Mouse (Mus musculus) T-helper 17 cell (primary cell): ENCODE data around the gene Syde2.

Experiments used
- in situ Hi-C, 2 experiments: fragments of 300-600 bp; cut with MboI, MseI; formaldehyde crosslinking; loops; 1 replicate in 1 of 2; 2 replicates in 1 of 2; pipeline ENCODE4 v1.15.1; 2025; ENCODE audit warnings: high pct_unique_total_duplicates in 2 of 2

Syde2 gene

DNA sequence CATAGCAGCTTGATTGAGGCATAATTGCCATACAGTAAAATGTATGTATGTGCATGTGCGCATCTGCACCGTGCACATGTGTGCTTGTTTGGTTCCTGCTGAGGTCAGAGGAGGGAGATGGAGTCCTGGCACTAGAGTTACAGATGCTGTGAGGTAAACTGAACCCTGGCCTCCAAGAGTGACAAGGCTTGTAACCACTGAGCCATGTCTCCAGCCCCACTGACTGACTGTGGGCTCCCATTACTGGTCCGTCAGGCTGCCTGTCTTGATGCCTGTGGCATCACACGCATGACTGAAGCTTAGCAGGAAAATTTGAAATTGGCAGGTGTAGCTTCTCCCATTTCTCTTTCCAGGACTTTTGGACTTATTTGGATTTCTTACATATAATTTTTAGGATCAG, 23.1 kb downstream of the Syde2 start:
- in situ Hi-C loops: no loop called here

DNA sequence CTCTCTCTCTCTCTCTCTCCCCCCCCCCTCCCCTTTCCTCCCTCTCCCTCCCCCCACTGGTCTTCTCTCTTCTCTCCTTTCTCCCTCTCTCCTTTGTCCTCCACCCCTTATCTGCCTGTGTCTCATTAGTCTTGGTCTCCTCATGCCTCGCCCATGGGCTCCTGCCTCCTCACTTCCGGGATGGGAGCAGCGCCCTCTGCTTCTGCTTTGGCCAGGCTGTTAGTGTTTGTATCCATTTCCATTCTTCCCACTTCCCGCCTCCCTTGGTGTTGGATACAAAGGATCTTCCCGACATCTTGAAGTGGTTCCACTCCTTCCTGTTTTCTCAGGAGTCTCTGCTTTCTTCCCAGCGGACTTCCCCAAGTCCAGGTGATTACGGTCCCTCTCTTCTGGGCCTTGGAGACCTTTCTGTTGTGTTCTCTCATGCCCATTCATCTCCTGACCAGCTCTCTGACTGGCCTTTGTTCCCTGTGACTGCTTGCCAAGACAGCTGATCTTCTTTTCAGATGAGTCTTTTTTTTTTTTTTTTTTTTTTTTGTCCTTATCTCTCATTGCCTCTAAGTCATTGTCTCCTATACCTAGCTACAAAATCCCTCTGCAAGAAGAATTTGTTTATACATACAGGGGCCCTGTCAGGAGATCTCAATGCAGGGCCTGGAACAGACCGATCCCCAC, 24.0 kb downstream of the Syde2 start:
- in situ Hi-C loops: no loop called here

DNA sequence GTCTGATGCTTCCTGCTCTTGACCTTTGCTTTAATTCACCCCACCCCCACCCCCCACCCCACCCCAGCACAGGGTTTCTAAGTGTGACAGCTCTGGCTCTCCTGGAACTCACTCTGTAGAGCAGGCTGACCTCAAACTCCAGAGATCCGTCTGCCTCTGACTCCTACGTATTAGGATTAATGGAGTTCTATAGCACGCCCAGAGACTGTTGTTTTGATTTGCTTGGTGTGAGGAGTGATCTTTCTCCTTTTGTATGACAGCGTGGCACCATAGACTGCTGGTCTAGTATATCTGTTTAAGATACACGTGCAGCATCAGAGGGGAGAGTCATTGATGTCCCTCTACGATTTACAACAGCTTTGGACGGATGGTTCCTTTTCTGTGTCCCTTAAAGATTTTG, 25.8 kb downstream of the Syde2 start:
- in situ Hi-C loops: no loop called here

DNA sequence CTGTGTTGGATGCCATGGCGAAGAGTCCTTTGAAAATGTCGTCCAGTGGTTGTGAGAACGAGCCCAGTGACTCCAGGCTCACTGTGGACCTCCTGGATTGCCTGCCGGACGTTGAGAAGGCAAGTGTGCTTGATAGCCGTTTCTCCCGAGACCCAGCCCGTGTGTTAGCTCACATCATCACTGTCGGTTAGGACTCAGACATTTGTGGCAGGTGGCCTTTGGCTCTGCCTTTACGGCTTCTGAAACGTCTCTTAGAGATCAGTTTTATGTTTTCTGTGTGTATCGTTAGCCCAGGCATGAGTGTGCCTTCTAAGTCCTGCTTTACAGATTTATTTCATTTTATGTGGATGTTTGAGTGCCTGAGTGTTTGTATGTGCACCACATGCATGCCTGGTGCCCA, 26.7 kb downstream of the Syde2 start:
- in situ Hi-C loops: no loop called here

DNA sequence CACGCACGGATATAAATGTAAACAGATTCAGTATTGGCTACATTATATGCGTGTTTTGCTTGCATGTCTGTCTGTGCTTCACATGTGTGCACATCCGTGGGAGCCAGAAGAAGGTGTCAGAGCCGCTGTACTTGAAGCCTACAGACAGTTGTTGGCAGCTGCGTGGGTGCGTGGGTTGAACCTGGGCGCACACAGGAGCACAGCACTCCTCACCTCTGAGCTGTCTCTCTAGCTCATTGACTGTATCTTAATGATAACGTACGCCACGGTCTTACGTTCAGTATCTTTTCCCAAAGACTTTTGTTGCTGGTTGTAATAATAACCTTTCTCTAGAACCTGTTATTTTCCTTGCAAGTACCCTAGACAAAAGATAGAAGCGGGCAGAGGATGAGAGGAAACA, 29.3 kb downstream of the Syde2 start:
- in situ Hi-C loops: no loop called here

DNA sequence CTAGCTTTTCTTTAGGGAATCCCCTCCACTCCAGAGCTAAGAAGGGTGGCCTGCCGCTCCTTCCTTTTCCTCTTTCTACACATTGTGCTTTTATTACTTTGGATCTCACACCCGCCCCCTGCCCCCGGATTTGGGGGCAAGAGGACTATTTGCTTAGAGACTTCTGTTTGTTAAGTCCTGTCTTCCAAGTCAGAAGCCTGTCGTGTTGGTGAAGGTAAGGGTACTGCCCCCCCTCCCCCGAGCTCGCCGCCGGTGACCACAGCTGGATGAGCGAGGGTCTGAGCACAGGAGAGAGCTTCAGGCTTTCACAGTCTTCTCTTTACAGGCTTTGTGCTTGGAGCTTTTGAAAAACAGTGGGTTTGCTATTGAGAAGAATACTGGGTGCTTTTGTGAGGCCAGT, 29.9 kb downstream of the Syde2 start:
- in situ Hi-C loops: no loop called here

DNA sequence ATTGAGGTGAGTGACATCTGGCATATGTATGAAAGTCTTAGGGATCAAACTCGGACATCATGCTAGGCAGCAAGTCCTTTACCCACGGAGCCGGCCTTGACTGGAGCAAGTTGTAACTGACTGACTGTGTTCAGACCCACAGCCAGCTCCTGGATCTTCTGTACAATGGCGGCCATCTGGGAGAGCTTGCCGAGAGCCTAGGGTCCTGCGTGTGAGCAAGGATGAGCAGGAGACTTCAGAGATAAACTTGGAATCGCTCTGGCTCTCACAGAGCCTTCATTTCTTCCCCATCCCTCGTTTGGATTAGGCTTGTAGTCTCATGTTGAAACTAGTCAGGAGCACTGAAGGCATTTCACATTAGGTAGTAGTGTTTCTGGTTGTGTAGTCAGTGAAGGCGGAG, 34.6 kb downstream of the Syde2 start:
- in situ Hi-C loops: no loop called here

DNA sequence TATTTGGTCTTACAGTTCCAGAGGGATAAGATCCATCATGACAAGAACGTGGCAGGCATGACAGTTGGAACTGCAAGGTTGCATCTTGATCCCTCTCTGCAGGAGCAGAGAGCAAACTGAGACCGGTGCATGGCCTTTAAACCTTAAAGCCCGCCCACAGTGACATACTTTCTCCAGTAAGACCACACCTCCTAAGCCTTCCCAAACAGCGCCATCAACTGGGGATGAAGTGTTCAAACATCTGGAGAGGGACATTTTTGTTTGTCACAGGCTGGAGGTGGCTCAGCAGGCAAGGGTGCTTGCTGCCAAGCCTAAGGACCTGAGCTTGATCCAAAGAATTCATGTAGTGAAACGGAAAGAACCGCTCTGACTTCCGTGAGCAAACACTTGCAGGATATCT, 37.1 kb downstream of the Syde2 start:
- in situ Hi-C loops: no loop called here

DNA sequence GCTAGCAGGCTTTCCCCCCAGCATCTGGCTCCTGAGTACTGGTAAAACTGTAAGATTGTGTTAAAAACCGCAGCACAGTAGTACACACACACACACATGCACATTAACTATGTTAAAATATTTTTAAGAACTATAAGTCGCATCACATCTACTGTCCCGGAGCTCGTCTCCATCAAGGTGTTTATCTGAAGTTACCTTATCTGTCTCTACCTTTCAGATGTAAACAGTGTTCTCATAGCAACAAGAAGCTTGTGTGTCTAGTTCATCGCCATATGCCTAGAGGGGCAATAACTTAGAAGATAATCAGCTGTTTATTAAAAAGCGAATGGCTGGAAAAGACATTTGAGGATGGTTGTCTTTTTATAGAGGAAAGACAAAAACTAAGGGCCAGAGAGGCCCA, 37.8 kb downstream of the Syde2 start:
- in situ Hi-C loops: no loop called here

DNA sequence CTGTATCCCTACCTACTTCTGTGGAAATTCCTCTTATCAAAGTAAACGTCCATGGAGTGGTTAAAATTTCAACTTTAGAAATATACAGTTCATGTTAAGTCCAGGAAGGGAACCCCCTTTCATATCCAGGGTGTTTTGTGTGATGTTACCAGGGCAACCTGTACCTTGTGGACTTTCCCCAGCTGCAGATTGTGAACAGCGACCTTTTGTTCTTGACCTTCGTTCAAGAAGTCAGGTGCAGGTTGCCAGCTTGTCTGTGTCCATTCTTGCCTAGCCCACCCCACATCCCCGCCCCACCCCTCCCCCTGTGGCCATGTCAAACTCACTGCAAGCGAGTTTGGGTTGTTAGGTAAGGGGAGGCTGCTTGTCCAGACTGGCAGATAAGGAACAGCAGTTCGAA, 39.4 kb downstream of the Syde2 start:
- in situ Hi-C loops: no loop called here

DNA sequence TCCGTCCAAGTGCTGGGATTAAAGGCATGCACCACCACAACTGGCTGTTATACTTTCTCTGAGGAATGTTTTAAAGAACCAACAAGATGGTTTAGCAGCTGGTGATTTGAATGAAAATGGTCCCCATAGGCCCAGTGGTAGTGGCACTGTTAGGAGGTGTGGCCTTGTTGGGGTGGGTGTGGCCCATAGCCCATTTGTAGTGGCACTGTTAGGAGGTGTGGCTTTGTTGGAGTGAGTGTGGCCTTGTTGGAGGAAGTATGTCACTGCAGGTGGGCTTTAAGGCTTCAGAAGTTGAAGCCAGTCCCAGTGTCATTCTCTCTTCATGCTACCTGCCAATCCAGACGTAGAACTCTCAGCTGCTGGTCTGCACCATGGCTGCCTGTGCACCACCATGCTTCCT, 40.7 kb downstream of the Syde2 start:
- in situ Hi-C loops: no loop called here

DNA sequence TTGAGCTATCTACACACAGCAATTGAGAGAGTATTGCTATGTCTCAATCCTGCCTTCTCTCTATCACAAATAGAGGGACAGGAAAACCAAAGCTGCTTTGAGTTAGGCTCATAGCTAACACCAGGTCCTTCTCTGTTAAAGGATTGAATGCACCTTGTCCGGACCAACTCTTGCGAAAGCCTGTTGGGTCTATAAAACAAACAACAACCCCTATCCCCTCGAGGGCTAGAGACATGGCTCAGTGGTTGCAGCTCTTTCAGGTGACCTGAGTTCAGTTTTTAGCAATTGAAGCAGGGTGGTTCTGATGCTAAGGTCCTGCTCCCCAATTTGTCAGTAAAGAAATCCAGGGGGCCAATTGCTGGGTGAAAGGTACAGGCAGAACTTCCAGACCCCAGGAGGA, 41.6 kb downstream of the Syde2 start:
- in situ Hi-C loops: no loop called here

DNA sequence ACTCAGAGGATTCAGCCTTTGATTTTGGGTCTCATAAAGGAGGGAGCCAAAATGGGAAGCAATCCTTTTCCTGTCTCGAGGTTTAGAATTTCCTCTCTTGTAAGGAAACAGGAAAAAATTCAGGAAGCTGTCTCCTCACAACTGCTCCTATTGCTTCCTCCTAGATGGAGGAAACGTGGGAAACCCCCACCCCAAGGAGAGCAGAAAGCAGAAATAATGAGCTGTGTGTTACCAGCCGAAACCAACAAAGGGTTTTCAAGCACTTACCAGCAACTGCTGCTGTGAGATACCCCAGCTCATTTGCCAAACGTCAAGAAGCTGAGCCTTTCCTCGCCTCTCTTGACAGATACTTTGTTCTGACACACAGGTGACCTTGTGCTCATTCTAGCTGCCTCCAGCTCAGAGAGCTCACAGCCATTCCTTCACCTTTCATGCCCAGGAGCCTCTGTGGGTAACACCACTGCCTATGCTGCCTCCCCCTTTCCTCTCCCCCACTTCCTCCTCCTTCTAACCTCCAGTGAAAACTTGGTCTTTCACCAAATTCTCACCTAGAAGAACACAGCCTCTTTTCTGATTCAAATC, 42.7 kb downstream of the Syde2 start:
- in situ Hi-C loops: no loop called here

DNA sequence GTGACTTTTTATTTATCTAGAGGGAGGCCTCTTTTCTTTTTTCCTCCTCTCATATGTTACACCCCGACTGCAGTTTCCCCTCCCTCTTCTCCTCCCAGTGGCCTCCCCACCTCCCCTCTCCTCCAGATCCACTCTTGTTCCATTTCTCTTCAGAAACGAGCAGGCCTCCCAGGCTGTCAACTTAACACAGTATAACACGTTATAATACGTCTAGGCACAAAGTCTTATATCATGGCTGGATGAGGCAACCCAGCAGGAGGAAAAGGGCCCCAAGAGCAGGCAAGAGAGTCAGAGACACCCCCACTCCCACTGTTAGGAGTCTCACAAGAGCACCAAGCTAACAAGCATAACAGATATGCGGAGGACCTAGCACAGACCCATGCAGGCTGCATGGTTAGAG, 45.3 kb downstream of the Syde2 start:
- in situ Hi-C loops: no loop called here

DNA sequence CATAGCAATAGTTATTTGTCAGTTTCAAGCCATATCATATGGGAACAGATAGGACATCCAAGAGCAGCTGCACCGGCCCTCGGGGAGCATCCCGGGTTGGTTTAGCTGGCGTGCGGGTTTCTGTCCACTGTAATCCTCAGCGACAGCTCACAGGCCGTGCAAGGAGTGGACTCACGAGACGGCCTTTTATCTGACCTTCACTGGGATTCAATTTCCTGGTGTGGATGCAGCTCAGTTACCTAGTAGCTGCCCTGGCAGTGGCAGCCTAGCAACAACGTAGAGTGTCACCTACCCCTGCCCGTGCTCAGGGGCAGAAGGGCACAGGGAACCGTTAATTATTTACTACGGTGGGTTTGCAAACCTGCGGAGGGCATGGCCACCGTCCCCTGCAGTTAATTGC, 50.2 kb downstream of the Syde2 start:
- in situ Hi-C loops: no loop called here

DNA sequence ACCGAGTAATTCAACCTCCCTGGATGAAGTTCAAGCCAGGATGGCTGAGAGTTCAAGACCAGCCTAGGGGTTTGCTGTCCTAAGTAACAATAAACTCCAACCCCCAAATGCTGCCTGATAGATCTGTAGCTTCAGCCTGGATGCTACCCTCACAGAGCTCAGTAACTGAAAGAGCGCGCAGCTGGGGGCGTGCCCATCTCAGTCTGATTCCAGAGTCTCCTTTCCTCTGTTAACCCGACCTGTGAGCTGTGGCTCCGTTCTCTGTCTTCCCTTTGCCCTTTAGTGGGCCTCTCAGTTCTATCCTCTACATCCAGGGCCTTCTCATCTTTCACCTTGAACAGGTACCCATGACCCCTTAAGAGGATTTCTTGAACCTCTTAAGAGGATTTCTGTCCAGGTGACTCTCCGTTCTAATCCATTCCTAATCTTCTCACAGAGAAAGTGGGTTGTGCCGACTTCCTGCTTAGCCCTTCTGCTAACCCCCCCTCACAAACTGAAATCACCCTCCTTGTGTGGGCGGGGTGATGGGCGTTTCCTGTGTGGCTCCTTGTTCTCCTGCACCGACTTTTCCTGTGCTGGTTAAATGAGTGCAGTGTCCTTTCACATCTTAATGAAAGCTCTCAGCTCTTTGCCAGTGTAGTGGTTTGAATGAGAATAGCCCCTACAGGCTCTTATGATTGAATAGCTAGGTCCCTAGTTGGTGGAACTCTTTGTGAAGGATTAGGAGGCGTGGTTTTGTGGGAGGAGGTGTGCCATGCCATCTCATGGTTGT, 51.6 kb downstream of the Syde2 start:
- in situ Hi-C loops: no loop called here

DNA sequence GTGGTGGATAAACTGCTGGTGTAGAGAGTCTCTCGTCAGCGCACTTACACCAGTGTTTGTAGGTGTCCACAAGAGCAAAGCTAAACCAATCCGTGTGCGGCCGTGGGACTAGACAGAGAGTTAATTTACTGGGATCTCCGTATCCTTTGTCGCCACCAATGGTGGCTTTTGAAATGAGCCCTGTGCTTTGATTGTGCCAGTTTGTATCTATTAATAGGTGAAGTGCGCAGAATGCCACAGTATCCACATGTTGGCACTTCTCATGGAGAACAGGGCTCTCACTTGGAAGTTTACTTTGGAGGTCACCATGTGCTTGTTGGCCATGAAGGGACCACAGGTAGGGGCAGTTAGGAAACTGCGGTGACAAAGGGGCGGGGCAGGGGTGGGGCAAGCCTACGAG, 53.7 kb downstream of the Syde2 start:
- in situ Hi-C loops: no loop called here

DNA sequence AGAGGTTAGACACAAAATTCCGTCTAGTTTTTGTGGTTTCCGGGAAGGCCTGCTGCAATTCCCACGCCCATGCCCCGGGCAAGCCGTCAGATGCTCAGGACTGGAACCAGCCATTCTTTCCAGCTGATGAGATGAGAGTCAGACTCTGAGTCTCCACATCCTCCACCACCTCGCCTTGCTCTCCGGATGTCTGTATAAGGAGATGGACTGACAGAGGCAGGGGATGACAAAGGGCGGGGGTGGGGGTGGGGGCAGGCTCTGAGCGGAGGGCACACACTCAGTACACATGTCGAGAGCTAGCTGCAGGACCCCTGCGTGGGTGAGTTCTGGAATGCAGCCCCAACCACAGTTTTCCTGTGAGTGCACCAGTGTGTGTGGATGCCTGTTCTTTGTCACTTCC, 57.3 kb downstream of the Syde2 start:
- in situ Hi-C loops: no loop called here

DNA sequence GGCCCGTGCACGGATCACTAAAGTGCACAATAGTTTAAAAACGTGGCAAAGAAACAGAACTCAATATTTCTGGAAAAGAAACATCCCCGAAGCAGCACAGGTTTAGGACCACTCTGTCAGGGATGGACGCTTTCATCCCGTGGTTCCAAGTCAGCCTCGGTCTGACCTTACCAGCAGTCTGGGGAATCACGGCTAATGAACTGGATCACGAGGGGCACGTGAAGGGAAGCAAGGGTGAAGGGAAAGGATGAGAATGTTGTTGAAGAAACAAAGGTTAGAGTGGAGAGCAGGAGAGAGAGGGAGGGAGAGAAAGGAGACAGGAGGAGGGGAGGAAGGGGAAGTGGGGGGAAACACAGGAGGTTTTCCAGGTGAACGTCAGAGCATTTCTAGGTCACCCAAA, 58.4 kb downstream of the Syde2 start:
- in situ Hi-C loops: no loop called here

DNA sequence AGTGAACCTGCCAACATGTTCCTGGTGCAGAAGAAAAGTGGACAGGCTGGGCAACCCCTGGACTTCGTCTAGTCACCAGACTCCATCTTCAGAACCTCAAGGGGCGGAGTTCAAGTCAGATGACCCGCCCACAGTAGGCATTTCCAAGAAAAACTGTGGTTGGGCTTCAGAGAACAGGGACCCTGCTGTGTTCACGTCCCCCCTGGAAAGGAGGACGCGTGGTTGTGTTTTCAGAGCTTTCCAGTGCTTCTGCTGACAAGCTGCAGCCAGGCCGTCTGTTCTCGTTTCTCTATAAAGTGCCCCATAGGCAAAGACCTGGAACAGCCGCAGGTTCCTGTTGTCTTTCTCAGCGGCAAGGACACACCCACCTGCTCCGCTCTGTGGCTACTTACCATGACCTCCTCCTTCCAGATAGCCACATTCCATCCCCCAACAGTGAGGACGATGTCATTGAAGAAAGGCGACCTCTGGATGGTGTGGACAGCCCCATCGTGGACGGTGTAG, 60.1 kb downstream of the Syde2 start:
- in situ Hi-C loops: no loop called here

DNA sequence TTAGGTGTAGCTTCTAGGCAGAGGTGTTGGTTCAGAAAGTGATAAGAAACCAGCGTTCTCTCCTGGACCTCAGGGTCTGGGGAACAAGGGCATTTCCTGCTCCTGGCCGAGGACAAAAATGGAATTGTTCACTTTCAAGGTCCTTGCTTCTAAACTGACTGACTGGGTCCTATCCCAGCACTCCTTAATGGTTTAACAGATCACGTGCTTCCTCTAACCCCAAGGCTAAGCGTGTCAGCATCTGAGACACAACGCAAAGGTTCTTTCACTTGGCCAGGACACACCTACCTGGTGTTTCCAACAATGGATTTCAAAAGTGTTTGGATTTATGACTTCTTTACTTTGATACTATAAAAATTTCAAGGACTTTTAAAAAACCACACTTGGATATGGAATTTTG, 62.3 kb downstream of the Syde2 start:
- in situ Hi-C loops: no loop called here

DNA sequence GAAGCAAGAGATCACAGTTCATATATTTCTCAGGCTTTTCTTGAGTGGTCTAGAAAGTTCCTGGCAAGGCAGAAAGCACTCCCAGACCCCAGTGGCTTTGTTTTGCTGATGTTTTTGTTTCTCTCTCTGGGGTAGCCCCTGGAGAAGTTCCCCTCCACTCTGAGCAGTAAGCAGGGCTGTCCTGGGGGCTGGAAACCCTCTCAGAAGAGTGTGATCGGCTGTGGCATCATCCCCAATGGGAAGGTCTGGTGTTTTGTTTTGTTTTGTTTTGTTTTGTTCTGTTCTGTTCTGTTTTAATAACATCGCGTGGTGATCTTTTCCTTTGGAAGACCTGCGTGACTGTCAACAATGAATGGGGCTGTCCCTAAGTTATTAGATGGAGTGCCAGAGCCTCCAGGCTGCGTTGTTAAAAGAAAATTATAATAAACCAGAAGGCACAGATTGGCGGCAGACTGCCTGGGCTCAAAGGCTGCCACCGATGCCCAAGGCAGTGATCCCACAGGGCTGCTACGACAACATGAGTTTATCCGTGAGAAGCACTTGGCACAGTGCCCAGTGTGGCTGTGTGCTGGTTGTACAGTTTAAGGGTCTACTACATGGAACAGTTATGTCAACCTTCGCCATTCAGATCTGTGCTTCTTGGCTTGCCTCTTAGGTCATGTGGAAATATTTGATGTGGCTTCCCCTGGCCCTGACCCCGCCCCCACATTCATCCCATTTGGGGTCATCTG, 63.8 kb downstream of the Syde2 start:
- in situ Hi-C loops: no loop called here
